Mouse (Mus musculus) adrenal gland (tissue): ENCODE measurements at regions not wholly inside any gene's neighbourhood (a gene's known extent, or its start where the extent isn't known, plus 50 kb on each side); places are given as distances from the start of the nearest gene placed in this dataset.

ENCODE experiments used
- intact Hi-C: fragments of 180-260 bp; cut with DNase I; formaldehyde crosslinking; loops from one replicate; pipeline ENCODE4 v1.15.1; 2025

DNA sequence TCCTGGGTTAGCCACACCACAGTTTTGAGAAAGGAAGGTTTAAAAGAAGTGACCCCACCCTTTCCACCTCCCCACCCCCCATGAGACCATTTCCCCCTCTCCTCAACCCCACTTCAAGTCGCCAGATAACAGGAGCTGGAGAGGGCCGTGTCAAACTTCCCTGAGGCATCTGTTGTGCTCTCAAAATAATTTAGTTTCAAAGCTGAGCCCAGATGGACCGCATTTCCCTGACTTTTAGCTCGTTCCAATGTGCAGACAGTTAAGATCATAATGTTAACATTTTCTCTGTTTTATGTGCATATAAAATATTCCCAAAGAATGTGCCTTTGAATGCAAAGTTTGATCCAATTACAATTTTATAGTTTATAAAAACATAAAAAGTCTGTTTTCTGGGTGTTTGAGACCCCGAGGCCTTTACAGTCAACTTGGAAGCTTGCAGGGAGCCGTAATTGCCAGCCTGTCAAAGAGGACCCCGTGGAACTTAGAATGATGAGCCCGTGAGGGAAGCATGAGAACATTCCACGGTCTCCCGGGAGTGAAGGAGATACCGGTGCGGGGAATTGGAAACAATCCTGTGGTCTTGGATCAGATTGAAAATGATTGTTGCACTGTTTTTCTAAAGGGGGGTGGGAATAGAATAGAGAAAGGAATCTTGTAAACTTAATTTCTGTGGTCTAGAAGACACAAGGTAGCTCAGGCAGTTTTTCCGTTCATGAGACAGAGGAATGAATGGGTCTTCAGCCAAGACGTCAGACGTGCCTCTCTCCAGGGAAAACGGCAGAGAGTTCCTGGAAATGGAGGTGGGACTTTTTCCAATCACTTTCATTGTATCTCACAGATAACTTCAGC lies 903.3 kb downstream of the Mrps31 start:
- intact Hi-C loops = no loop called here

DNA sequence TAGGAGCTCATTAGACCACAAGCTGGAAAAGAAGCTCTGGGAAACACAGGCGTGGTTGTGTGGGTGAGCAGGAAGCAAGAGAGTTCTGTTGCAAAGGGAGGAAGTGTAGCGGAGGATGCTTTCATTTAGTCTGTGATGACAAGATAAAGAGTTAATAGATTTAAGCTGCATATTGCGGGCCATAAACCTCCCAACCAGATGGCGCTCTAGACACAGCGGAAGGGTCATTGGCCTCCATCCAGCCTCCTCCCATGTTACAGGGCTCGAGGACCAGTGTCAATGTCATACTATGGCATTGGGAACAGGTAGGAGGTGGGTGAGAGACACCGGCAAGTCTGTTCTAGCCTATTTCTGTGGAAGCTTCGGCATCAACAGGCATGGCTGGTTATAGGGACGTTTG lies 908.4 kb downstream of the Mrps31 start:
- intact Hi-C loops = no loop called here

DNA sequence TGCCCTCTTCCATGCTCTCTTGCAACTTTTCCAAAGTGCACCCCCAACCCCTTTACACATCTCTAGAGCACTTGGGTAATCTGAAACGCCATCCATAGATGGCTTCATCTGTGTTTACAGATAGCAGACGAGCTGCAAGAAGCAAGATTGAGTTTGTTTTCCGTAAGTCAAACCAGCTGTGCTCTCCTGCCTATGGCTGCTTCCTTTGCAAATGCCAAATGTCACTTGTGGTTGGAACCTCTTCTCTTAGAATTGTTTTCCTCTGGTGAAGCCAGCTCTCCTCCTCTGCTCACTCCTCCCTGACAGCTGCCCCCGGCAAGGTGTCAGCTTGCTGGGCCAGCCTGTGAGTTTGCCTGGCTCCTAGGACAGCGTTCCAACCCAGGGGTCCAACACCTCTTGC lies 910.0 kb downstream of the Mrps31 start:
- intact Hi-C loops = no loop called here

DNA sequence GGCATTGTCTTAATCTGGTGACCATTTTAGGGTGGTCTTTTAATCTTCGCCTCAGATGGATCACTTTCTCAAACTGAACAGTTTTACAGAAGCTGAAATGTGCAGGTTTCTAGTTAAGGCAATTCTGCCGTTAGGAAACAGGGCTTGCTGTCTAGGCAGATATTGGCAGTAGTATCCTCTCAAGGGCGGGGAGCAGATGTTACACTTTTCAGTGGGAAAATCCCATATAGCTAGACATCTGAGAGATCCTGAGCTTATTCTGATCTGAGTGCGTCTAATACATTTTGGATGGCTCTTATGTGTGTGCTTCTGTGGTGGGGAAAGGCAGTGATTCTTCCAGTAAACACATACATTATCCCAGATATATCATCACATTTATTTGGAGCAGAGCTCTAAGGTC lies 916.1 kb downstream of the Mrps31 start:
- intact Hi-C loops = no loop called here

DNA sequence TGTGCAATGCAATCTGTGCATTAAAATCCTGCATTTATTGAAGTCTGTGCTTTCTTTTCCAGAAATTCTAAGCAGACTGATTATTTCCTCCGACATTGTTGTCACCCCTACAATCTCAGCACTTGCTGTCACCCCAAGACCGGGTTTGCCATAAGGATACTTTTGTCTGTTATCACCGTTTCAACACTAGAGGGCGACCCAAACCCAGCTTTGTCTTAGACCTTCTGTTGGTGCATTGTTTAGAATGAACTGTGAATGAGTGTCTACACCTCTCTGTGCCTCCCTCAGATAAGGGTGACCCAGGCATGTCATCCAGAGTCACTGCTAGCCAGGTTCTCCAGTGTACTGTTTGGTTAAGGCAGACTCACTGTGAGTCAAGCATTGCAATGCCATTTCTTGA lies 933.0 kb downstream of the Mrps31 start:
- intact Hi-C loops = loop anchor here (1.0 kb wide), 1 partner anchor 187 kb away; no protein-coding TSS in a partner anchor

DNA sequence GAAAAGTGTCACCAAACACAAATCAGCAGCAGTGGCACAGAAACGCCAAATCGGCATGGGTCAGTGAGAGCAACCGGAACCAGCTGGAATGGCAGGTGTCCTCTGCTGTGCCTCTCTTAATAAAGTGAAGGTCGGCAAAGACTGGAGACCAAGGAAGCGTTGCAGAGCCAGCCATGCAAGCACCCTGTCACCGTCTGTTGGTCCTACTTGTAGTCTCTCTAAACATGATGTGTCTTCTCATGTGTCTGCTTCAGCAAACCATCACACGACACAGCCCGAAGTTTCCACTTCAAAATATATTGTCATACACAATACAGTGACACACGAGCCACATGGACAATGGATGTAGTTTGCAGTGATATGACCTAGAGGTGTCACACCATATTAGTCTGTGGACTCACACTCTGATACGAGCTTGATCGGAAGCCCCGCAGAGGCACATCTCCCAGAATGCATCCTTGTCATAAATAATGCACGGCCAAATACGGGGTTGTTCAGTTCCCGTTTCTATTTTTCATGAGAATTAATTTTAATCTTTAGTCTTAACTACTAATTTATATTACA lies 940.3 kb downstream of the Mrps31 start:
- intact Hi-C loops = no loop called here

DNA sequence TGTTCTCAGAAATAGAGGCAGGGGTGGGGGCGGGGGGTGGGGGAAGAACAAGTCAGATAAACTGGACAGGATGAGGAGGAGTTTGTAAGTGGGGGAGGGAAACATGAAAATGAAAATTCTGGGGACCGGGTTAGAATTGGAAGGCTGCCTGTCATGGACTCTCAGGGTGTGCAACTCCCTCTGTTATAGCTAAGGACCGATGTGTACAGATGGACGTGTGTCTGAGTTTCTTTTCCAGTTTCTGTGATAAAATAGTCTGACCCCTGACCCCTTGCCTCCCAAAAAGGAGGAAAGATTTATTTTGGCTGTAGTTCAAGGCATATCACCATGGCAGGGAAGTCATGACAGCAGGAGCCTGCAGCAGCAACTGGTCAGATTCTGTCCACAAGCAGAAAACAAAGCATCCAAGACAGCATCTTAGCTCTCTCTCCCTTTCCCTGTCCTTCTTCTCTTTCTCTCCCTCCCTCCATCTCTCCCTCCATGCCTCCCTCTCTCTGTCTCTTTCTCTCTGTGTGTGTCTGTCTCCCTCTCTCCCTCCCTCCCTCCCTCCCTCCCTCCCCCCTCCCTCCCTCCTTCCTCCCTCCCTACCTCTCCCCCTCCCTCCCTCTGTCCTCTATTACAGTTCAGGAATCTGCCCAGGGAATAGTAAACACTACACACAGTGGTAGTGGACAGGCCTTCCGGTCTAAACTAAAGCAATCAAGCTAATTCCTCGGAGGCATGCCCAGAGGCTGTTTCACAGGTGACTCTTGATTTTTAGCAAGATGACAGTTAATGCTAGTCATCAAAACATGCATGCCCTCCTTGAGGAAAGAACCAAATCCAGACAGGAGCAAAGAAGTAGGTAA lies 941.3 kb downstream of the Mrps31 start:
- intact Hi-C loops = no loop called here

DNA sequence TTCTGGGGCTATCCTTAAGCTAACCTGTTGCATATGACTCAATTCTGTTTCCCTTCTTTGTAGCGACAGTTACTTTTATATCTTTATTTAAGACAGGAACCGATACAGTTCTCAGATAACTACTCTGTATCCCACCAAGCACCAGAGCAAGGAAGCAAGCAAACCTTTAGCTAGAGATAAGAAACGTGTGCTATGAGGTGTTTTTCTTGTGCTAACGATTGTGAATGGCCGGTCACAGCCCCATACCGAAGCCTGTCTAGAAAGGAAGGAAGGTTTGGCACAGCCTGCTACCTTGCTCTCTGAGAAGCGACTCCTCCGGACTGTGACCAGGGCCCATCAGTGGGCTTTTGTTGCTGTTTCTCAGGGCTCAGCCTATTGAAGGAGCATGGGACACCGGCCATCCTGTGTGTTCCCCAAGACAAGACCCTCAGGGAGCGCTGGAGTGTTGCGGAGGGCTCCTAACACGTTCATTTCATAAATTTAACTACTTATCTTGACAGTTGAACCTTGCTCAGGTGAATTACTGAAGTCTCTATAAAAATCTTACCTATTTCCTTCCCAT lies 949.0 kb downstream of the Mrps31 start:
- intact Hi-C loops = no loop called here

DNA sequence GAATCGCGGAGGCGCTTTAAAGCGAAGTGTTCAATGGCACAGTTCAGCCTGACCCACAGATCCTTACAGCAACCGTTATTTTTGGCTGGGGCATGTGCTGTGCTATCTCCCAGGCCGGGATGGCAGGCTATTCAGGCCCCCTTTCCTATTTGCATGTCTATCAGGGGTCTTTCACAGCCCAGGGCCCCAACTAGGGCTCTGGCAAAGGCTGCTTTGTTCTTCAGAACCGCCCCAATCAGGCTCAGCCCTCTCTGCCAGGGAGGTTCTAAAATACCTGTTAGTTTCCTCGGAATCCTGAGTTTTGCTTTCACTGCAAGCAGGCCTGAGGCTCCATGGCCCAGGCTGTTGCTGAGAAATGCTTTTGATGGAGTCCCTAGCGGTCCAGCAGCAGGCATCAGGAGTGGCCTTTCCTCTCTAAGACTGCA lies 949.7 kb downstream of the Mrps31 start:
- intact Hi-C loops = no loop called here
